Mouse (Mus musculus): Measurements from ENCODE around the gene Tmem45a2. TPM values are rescaled to one million over a fixed set of nuclear protein-coding genes. Genes with fewer than 3 reads are reported as not detected.

Gene Tmem45a2
- total RNA-seq (2023): not detected

GRCm38 (mm10) chr16:57071132-57071639 is at the start of gene Tmem45a2:
Tmem45a2 (minus strand) TSS chr16:57071372.

Other genes with a start within 250 kb of the Tmem45a2 start
- not detected for gene Tmem45a, start 185.2 kb downstream of the Tmem45a2 start, total RNA-seq (2023)
- not detected for gene Lnp1, start 143.3 kb downstream of the Tmem45a2 start, total RNA-seq (2023)
- gene Tomm70a, start 50.3 kb upstream of the Tmem45a2 start, total RNA-seq (2023): 10 to 100 TPM; 31.6 to 33.1 TPM
- 10 to 100 TPM; 19.0 to 24.2 TPM for gene Nit2, start 96.0 kb upstream of the Tmem45a2 start, total RNA-seq (2023)
- gene Tbc1d23, start 160.1 kb upstream of the Tmem45a2 start, total RNA-seq (2023): 10 to 100 TPM; 62.8 to 73.2 TPM
- gene Tmem30c, start 221.5 kb upstream of the Tmem45a2 start, total RNA-seq (2023): not detected

Measured in B cell, adult 67 days (primary cell).